Mouse (Mus musculus): Measurements from ENCODE around the gene Oard1. TPM values are rescaled to one million over a fixed set of nuclear protein-coding genes. Genes with fewer than 3 reads are reported as not detected.

The Oard1 gene
- polyA plus RNA-seq, 1 experiment from 2014 or later = 73.3 TPM

DNA sequence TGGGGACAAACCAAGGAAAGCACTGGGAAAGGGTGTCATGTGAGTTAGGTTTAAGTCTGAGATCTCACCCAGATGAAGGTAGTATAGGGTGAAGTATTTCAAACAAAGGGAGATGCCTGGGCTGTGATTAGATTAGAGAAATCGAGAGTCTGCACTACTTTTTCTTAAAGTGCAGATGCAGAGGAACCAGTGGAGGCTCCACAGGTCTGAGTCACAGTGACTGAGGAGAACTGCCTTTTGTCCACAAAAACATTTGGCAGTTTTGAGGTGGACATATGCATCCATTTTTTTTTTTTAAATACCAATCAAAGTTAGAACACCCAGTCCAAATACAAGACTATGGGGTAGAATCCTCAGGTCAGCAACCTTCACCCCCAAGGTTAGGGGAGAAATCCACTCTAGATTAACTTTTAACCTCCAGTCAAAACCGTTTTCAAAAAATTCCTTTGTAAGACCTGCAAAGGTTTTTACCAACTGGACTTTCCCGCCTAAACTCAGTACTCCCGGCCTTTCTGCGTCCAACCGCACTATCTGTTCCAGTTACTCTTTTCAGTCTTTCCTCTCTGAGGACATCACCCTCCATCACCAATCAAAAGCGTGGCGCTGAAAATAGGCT is 1.8 kb upstream of the Oard1 start:
- no peak for DNase-seq (ENCODE audit: low spot score)

DNA sequence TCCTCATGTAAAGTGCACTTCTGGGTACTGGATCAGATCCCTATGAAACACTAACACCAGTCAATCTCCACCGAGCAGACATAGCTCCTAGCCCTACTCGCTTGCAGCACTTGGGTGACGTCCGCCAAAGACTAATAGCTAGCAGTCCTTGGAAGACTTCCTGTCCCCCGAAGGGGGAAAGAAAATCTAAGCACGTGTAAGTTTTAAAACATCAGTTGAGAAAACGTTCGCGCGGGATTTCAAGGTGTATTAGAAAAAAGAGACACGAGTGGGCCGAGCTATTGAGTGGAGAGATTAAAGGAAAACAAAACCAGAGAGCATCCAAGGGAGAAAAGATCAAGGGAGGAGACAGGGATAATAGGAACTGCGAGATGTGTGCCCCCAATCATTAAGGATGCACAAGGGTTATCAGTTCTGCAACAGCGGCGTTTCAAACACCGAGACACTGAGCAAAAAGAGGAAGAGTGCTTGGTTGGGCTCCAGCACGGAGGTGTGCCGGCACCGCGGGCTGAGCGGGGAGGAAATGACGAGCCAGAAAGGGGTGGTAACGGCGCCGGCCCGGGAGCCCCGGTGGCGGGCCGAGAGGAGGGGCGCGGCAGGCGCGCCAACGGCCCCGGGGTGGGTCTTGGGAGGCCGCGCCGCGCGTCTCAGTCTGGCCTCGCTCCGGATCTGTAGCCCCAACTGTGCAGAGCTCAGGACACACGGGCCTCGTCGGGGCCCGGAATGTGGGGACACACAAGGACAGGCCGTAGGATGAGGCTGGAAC is 1.1 kb upstream of the Oard1 start:
- DNase-seq (ENCODE audit: low spot score) = peak; percentile 87

DNA sequence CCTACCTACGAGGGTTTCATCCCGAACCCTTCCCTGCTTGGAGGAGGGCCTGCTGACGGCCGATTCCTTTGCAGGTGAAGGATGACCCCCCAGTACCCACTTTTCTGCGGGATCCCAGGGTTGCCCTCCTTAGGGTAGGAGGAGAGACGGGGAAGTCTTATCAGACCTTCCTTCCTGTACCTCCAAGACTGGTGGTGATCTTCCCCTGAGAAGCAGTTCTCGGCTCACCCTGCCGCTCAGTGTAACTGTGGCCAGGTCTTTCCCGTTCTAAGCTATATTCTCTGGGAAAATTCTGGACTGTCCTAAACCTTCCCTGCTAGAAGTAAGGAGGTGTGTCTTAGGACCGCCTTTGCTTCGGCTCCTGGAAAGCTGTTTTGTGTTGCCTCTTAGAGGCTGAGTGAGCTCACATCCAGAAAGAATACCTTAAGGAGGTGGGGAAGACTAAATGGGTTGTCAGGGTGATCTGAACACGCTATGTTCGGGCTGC is 528 bp downstream of the Oard1 start:
- DNase-seq (ENCODE audit: low spot score) = no peak

DNA sequence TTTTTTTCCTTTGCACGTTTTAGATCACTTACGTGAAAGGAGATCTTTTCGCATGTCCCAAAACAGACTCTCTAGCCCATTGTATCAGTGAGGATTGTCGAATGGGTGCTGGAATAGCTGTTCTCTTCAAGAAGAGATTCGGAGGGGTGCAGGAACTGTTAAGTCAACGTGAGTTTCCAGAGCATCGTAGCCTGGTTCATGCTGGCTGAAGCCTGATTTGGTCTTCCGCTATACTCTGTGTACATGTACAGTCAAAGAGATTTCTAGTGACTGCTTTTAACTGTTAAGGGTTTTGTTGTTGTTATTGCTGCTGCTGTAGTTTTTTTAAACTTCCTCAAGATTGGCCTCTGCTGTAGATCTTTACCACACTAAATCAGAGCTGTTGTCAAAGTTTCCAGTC is 1.4 kb downstream of the Oard1 start:
- no peak for DNase-seq (ENCODE audit: low spot score)

DNA sequence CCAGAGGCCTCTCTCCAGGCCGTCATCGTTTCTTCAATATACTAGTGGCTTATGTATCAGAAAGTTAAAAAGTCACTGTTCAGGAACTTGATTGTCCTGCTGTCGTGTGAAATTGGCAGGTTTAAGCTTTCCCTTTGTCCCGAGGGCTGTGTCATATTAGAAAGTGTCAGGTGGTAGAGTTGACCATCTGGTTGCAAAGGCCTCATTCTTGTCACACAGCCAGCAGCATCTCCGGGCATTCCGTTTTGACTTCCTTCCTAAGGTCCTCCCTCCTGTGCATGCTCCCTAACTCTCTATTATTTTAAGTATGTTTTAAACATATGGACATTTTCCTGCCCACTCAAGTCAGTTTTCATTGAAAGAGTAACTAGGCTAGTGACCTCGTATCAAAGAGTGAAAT is 6.2 kb downstream of the Oard1 start:
- DNase-seq (ENCODE audit: low spot score) = no peak

DNA sequence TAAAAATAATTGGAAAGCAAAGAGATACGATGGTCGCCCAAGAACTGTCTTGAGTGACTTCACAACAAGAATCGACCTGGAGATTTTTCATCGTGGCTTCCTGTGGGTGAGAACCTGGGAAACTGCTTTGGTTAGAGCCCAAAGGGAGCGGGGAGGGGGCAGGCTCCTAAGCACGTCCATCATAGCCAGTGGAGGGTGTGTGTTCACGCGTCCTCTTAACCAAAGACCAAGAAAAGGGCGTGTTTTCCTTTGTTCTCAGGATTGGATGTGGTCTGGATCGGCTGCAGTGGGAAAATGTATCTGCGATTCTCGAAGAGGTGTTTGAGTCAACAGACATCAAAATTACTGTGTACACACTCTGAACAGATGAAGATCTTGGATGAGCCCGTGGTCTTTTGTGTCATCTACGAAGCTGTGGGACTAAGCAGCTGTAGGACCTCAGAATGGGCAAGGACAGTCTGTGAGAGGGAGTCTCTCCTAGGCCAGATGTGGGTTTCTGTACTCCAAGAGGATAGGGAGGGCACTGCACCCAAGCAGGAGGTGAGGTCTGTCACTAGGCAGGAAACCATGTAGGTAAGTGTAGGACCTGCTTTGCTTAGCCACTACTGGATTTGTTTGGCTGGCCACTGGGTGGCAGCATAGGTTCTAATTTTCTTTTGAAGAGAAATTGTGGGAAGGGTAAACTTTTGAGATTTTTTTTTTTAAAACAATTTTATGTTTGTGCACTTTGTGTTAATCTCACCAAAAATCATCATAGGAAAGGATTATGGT is 6.8 kb downstream of the Oard1 start:
- DNase-seq (ENCODE audit: low spot score) = peak; percentile 76

DNA sequence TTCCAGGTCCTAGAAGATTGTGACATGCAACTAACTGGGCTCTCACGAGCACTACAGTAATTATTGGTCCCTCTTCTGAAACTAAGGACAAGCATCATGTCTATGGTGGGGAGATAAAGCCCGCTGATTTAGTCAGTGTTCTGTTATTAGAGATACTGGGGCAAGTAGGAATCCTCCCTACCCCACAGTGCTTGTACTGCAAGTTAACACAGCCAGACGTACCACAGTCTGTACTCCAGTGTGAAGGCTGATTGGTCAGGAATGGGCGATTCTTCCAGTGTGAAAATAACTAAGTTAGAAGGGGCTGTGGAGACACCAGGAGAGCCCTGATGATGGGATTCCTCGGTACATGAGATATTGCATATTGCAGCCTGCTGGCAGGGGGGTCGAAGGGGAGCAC is 7.7 kb downstream of the Oard1 start:
- no peak for DNase-seq (ENCODE audit: low spot score)

DNA sequence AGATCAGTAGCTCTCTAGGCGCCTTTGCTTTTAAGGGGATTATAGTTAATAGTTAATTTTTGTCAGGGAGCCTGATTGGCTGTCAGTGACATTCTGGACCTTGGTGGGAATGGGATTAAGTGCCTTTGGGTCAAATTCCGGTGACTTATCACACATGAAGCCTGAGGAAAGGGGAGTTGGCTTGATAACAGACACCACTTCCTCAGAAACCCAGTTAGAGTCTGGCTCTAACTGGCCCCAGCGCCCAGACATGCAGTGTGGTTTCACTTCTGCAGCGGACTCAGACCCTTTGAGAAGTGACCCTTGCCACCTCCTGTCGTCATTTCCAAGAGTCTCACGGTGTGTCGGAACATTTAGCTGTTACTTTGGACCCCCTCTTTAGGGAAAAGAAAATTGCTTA is 8.4 kb downstream of the Oard1 start:
- no peak for DNase-seq (ENCODE audit: low spot score)

DNA sequence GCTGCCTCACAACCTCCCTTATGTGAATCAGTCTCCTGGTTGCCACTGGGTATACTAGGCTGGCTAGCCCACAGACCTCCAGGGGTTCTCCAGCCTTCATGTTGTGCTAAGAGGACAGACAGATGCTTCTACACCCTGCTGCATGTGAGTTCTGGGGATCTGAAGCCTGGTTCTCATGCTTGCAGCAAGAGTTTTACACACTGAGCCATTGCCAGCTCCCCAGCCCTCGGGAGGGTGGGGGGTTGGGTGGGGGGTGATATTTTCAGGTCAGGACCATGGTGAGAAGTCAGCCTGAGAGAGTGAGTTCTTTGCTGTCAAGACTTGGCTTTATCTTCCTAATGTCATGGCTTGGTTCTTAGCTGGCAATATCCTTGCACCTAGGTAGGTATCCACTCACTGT is 9.0 kb downstream of the Oard1 start:
- DNase-seq (ENCODE audit: low spot score) = no peak

DNA sequence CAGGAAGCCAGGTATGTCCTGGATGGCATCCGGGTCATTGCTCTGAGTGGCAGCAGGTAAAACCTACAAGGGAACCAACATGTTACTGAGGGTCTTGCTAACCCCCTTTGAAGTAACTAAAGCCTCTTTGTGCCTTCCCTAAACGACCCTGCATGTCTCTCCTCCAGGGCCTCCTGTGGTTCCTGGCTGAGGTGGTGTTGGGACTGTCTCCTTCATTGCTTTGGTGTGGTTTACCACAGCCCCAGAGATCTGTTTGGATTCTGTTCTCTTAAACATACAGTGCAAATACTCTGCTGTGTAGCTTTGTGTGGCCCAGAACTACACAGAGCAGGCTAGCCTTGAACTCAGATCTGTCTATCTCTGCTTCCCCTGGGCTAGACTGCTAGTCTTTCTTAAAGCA is 9.8 kb downstream of the Oard1 start:
- DNase-seq (ENCODE audit: low spot score) = no peak

DNA sequence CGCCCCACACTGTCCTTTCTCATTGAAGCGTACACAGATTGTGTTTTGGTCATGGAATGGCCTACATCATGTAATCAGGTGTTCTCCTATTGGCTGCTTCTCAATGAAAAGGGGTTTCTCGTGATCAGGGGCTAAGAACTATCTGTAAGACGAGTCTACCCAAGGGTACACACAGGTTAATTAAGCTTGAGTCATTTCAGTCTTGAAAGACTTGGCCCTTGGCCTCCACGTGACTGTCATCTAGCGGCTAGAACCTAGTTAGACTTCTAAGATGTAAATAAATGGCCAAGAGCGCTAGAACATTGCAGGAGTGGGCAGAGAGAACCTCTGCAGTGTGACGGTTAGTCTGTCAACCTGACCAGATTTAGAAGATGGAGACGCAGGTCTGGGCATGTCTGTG is 14.4 kb downstream of the Oard1 start:
- no peak for DNase-seq (ENCODE audit: low spot score)

DNA sequence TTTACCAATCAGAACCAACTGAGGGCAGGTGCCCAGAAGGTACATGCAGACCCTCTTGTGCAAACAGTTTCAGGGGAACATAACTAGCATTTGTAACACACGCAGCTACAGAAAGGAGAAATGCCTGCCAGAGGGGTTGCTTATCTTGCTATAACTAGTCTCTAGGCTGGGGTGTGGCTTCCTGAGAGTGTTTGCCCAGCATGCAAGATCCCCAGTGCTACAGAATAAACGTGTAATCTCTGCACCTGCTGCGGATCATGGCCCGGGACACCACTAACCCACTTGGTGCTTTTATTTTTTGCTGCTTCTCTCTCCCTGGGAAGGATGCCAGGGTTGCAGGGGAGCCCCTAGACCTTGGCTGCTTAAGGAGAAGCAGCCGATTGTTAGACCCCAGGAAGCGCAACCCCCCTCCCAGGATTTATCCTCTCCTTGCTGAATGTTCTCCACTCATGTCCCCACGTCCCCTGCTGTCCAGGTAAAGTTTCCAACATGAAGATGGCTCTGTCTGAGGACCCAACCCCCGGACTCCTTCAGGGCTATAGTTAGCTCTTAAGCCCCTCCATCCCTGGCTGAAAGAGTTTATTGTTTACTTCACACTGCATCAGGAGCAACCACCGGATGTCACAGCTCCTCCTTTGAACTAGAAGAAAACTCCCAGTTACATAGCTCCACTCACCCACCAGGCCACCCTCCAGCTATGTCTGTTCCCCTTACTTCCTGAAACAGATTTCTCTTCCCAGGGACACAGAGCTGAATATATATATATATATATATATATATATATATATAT is 16.2 kb downstream of the Oard1 start:
- DNase-seq (ENCODE audit: low spot score) = peak; percentile 53

DNA sequence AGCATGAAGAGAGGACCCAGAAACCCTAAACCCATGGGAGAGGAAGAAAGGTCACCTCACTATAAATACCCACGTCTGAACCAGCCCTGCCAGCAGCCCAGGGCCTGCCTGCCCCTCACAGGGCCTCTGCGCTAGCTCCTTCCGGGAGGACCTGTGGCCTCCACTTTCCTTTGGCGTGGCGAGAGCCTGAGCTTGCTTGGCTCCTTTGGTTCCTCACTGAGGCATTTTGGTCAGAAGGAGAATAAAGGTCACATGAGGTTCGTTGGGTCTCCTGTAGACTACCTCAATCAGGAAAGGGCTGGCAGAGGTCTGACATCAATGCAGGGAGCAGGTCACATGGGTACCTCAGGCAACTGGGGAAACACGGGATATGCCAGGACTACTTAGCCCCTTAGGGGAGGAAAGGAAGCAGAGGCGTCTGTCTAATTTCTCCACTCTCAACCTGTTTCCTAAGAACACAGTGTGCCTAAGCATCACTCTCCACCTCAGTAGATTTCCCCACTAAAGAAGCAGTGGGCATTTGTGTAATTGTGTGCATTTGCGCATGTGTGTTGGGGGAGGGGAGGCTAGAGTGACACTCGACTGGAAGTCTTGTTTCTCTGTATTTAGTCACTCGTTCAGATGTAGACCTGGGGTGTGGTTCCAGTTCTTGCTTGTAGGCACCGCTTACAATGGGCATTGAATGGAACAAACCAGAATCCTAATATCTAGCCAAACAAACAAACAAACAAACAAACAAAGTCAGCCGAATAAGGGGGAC is 17.4 kb downstream of the Oard1 start:
- DNase-seq (ENCODE audit: low spot score) = no peak

DNA sequence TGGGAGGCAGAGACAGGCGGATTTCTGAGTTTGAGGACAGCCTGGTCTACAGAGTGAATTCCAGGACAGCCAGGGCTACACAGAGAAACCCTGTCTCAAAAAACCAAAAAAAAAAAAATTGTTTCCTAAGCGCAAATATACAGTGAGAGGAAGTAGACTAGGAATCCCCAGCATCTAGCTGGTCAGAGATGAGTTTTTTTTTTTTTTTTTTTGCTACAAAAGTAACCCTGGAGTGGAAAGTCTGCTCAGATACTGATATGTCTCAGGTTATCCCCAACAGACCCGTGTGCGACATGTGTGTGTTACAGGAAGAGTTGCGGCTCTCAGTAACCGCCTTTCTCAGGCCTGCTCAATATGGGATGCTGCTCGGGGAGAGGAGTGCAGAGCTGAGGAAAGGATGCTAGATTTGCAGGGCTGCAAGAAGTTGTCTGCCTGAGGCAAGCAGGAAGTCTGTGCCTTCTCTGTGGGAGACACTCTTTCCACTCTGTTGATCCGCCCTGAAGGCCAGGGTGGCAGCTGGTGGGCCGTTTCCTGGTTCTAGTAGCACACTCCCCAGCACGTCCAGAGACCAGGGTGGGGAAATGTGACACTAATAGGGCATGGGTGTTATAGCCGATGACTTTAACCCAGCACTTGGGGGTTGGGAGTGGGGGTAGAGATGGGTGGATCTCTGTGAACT is 18.2 kb downstream of the Oard1 start:
- peak; percentile 43 for DNase-seq (ENCODE audit: low spot score)

DNA sequence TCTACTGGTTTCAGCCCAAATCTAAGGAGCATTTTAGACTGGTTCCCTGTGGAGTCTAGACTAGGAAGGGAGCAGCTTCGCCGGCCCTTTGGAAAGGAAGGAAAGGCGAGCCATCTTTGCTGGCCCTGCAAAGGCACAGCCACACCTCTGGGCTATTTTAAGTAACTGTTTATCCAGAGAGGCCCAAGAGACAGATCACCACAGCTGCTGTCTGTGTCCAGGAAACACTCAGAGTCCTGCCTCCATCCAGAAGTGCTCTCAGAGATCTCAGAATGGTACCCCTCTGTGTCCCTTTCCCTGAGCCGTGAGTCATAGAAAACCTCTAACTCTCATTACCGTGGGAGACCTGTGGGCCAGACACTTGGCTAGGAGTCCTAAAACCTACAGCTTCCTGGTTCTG is 20.6 kb downstream of the Oard1 start:
- DNase-seq (ENCODE audit: low spot score) = no peak

DNA sequence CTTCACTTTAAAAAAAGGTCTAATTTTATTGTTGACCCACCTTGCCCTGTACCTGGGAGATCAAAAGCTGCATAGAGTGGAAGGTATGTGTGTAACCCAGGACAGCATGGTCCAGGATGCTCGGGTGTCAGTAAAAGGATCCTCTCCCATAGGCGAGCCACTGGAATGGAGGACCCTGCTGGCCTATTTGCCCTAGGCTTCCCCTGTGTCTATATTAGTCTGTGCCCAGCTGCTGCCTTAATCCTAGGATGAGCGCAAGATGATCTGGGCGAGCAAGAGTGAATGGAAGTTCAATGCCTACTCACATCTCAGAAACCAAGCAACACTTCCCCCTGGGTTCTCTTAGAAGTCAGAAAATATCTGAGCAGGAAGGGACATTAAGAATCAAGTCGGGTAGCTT is 21.2 kb downstream of the Oard1 start:
- DNase-seq (ENCODE audit: low spot score) = no peak

DNA sequence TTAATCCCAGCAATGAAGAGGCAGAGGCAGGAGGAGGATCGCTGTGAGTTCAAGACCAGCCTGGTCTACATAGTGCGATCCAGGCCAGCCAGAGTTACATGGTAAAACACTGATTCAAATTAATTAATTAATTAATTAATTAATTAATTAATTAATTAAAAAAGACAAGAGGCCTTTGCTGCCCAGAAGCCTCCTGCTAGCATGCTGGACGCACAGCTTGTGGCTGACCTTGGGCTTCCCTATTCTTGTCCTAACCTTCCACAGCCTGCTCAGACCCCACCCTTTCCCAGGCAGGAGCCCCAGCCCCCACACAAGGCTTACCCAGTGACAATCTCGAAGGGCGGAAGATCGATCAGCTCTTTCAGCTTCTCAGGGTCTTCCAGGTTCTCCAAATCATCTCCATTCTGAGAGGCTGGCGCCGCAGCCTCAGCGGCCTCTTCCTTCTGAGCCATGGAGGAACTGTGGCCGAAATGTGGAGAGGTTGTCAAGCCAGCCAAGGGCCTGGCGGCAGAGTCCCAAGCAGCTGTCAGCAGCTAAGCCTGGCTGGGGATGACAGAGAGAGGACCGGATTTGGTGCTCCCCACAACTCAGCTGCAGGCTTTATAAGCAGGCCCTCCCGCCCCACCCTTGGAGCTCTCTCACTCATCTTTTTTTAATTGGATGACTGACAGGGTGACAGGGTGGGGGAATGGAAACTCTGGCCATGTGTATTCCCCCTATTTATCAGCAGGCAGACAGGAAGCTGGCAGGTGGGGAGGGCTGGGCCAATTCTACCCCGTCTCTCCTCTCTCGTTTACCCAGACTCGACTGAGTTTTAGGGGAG is 22.6 kb downstream of the Oard1 start, which contains the start of gene Apobec2:
Apobec2 (minus strand) TSS at position 773 of the 823 bp plus-strand sequence.
- DNase-seq (ENCODE audit: low spot score) = no peak

DNA sequence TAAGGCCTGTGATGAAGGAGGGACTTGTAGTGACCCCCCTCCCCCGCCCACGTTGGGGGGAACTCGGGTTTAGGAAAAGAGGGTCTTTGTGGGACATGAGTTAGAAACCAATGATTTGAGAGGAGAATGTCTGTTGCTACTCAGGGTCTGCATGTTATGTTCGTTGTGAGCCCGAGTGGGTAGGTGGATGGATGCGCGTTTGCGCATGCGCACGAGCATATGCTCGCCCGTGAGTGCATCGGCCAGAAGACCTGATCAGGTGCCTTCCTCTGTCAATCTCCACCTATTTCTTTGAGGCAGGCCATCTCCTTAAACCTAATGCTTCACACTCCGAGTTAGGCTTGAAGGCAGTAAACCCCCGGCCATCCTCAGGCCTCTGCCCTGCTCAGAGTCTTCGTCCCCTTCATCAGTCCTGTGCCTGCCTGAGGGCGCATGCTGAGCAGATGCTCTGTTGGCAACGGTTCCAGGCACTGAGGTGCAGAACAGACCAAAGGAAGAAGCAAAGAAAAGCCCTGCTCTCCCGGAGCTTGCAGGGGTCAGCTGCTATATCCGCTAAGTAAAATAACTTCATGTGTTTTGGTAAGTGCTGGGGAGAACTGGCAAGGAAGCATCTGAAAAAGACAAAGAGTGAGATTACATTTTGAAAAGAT is 23.3 kb downstream of the Oard1 start:
- no peak for DNase-seq (ENCODE audit: low spot score)

Measured in thymus, postnatal 0 days (tissue).